Mouse (Mus musculus) cortical plate, adult 2 months (tissue): ENCODE data around the gene Dnaic2. TPM values are rescaled to one million over a fixed set of nuclear protein-coding genes. Genes with fewer than 3 reads are reported as not detected.

ENCODE experiments used
- H3K27ac ChIP-seq: fragments of 200-500 bp; 2 replicates; pipeline ENCODE4 v1.5.1; 2012; ENCODE audit warnings: low read length, control low read depth, inconsistent platforms; ENCODE audit not compliant: insufficient read depth
- H3K4me1 ChIP-seq: fragments of 200-500 bp; 2 replicates; pipeline ENCODE4 v1.6.1; 2011; ENCODE audit warnings: low read length; ENCODE audit not compliant: control insufficient read depth, insufficient read depth
- H3K4me3 ChIP-seq: fragments of 200-500 bp; 2 replicates; pipeline ENCODE4 v1.5.1; 2011; ENCODE audit warnings: mild to moderate bottlenecking, low read length, control low read depth; ENCODE audit not compliant: insufficient read depth
- CTCF ChIP-seq: fragments of 200-500 bp; IDR thresholded peaks from 2 replicates; pipeline ENCODE4 v1.5.1; 2011; ENCODE audit warnings: mild to moderate bottlenecking, control low read depth, low read length; ENCODE audit not compliant: insufficient read depth; ENCODE audit errors: extremely low read depth
- POLR2A ChIP-seq: fragments of 200-500 bp; IDR thresholded peaks from 2 replicates; pipeline ENCODE4 v1.6.1; 2011; ENCODE audit warnings: mild to moderate bottlenecking, low read length, control low read depth; ENCODE audit not compliant: insufficient read depth; ENCODE audit errors: extremely low read depth
- polyA plus RNA-seq: library from polyadenylated mRNA; depleted of rRNA; stranded (reverse); fragments of >200 nt; gene quantifications from 2 replicates; pipeline ENCODE4 v1.2.3, GENCODE M21; 2012; rRNA removed

Dnaic2 gene
- polyA plus RNA-seq, result 2.0 and 2.9 TPM in 2 replicates

- peak within 1 kb of the TSS; percentile 17 for H3K4me3 ChIP-seq
- H3K4me1 ChIP-seq, result peaks cover 3% of the 10 kb centered on the region
- H3K27ac ChIP-seq, result no peak within 1 kb of the TSS
- TF ChIP-seq CTCF, result no peak
- no peak for TF ChIP-seq POLR2A
Measured at GRCm38 (mm10) chr11:114726965-114727825, at the start of gene Dnaic2. Dnaic2 (plus strand) TSS chr11:114727408.

DNA sequence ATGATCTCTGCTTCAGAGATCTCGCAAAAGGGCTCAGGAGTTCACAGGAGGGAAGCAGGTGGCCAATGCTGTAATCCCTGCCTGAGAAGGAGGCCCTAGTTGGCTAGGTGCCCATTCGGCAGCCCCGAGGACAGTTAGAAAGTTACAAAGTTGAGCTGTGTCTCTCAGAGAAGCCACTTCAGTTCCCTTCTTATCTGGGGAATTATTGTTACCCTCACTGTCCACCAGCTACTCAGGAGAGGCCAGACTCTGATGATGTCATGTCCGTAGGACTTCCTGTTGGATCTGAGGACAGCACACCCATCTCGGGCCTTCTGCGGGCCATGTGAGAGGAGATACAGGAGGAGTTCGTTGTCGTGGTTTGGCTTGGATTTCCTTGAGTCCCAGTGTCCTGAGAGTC is 47.6 kb upstream of the Dnaic2 start:
- H3K4me3 ChIP-seq, result no peak overlapping the region
- H3K4me1 ChIP-seq, result no peaks in the 10 kb centered on the region
- H3K27ac ChIP-seq, result peak overlapping the region; percentile 8; the same call in 1 of the 2 replicates
- TF ChIP-seq POLR2A (no peak), CTCF (no peak)

DNA sequence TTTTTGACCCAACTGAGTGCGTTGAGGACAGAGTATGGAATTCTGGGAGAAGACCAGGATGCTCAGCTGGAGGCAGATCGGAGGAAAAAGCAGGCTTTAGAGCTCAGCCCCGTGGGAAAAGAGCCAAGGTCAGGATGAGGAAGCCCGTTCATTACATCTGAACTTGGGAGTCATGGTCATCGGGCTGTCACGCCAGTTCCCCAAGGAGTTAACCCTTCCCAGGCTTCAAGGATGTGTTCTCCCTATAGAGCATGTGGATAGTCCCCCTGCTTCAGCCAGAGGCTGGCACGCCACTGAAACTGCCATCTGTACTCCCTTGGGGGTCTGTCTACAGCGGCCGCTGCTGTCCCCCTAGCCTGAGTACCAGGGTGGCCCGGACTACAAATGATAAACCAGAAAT is 46.9 kb upstream of the Dnaic2 start:
- TF ChIP-seq POLR2A (no peak), CTCF (no peak)
- Histone ChIP-seq H3K27ac (no peak overlapping the region), H3K4me3 (no peak overlapping the region), H3K4me1 (no peaks in the 10 kb centered on the region)

DNA sequence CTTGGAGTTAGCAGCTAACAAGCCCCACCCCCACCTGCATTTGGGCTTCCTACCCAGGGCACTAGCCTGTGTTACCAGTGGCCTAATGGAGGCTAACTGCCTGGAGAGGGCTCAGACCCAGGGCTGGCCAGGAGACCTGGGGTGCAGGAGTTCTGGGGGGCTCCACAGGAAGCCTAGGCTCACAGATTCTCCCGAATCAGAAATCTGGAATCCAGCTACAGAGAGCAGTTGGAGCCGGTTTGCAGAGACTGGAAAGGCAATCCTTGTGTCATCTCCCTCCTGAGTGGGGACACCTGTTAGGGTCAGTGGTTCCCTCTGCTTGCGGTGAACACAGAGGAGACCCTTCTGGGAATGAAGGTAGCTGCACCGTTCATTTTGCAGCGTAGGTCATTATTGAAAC is 46.2 kb upstream of the Dnaic2 start:
- no peak overlapping the region for H3K27ac ChIP-seq

DNA sequence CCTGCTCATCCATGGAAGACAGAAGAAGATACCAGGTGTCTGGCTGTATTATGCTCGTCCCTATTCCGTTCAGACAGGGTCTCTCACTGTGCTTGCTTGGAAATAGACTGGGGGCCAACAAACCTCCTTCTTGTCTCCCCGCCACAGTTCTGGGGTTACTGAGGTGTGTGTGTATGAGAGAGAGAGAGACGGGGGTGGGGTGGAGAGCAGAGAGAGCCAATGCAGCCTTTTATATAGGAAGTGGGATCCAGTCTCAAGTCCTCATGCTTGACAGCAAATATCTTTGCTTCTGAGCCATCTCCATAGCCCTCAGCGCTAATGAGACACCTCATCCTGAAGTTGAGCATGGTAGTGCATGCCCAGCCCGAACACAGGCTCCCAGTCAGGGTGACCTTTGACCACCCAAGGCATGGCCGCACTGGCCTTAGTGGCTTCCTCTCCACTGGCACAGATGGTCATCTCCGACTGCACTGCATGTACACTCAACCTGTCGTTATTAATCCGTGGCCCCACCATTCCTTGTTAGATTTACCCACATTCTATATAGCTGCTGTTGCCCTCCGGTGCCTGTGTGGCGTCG is 44.8 kb upstream of the Dnaic2 start:
- TF ChIP-seq POLR2A (no peak), CTCF (no peak)
- Histone ChIP-seq H3K4me1 (no peaks in the 10 kb centered on the region), H3K4me3 (no peak overlapping the region), H3K27ac (no peak overlapping the region)

More for the DNA sequence above, 46.2 kb upstream of the Dnaic2 start:
- Histone ChIP-seq H3K4me3 (no peak overlapping the region), H3K4me1 (no peaks in the 10 kb centered on the region)
- no peak for TF ChIP-seq CTCF
- no peak for TF ChIP-seq POLR2A

GRCm38 (mm10) chr11:114683029-114683721 is 44.0 kb upstream of the Dnaic2 start:
- TF ChIP-seq CTCF (no peak), POLR2A (no peak)
- H3K4me1 ChIP-seq, result no peaks in the 10 kb centered on the region
- no peak overlapping the region for H3K4me3 ChIP-seq
- no peak overlapping the region for H3K27ac ChIP-seq

- Histone ChIP-seq H3K4me1 (no peaks in the 10 kb centered on the region), H3K4me3 (no peak overlapping the region), H3K27ac (no peak overlapping the region)
- no peak for TF ChIP-seq CTCF
- no peak for TF ChIP-seq POLR2A
Measured at GRCm38 (mm10) chr11:114683722-114684621, 43.2 kb upstream of the Dnaic2 start.

DNA sequence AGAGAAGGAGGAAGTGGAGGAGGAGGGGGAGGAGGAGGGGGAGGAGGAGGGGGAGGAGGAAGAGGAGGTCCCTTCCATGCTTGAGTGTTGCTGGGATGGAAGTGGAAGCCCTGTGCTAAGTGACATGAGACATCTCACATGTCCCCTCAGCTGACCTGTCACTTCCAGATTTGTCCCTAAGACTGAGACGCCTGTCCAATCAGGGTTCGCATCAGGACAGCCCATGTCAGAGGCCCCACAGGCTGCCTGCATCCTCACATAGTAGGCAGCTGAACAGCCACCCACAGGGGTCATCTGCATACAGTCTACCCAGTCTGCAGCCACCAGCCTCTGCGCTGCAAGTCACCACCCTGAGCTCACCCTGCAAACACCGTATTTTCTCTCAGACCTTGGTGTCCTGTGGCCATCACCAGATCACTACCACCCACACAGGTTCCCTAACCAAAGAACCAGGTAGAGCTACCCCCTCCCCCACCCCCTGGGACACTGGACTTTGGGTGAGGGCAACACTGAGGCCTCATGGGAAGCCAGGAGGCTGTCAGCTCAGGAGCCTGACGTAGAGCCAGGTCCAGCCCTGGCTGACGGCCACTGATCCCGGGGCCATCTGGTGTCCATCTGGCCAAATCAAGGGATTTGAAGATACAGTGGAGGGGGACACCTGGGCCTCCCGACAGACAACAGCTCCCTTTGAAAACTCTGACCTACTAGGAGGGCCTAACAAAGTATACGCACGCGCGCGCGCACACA is 42.4 kb upstream of the Dnaic2 start:
- Histone ChIP-seq H3K4me3 (no peak overlapping the region), H3K4me1 (no peaks in the 10 kb centered on the region), H3K27ac (no peak overlapping the region)
- no peak for TF ChIP-seq POLR2A
- TF ChIP-seq CTCF, result no peak

GRCm38 (mm10) chr11:114685526-114686040 is 41.6 kb upstream of the Dnaic2 start:
- Histone ChIP-seq H3K27ac (no peak overlapping the region), H3K4me3 (no peak overlapping the region), H3K4me1 (no peaks in the 10 kb centered on the region)
- no peak for TF ChIP-seq POLR2A
